8 mouse cellular contexts compared by ENCODE assay signal in genomic region chr3:84345646-84345980, GRCm38 (mm10). TPM values are rescaled to one million over a fixed set of nuclear protein-coding genes. Genes with fewer than 3 reads are reported as not detected.
DNase-seq lines count a peak whose midpoint lies in the region; ATAC-seq lines count a peak whose summit lies in the region.

No protein-coding gene starts in this region.

- peaks cover 14% of the 10 kb centered on the region for H3K4me1 ChIP-seq in heart, embryonic 12.5 days (replicated peaks)
- peaks cover 25% of the 10 kb centered on the region for H3K4me1 ChIP-seq in embryonic facial prominence, embryonic 13.5 days
- H3K4me1 ChIP-seq in intestine, embryonic 14.5 days (replicated peaks; ENCODE audit: control insufficient read depth, insufficient read depth, low read length) = peaks cover 15% of the 10 kb centered on the region; the same call in 1 of the 2 replicates

- H3K36me3 ChIP-seq in heart, embryonic 12.5 days = no peaks in the 10 kb centered on the region
- no peaks in the 10 kb centered on the region for H3K36me3 ChIP-seq in embryonic facial prominence, embryonic 13.5 days
- no peaks in the 10 kb centered on the region for H3K36me3 ChIP-seq in intestine, embryonic 14.5 days (ENCODE audit: control insufficient read depth, insufficient read depth, low read length)

- no peaks in the 10 kb centered on the region for H3K9me3 ChIP-seq in heart, embryonic 12.5 days (replicated peaks)
- no peaks in the 10 kb centered on the region for H3K9me3 ChIP-seq in embryonic facial prominence, embryonic 13.5 days
- no peaks in the 10 kb centered on the region for H3K9me3 ChIP-seq in intestine, embryonic 14.5 days (ENCODE audit: control insufficient read depth, low read length)

- H3K4me3 ChIP-seq in heart, embryonic 12.5 days = peak overlapping the region; percentile 46
- peak overlapping the region; percentile 38 for H3K4me3 ChIP-seq in embryonic facial prominence, embryonic 13.5 days
- H3K4me3 ChIP-seq in intestine, embryonic 14.5 days (ENCODE audit: low read depth, low read length) = peak overlapping the region; percentile 27

- no peak for ATAC-seq in heart, embryonic 12.5 days (ENCODE audit: insufficient number of reproducible peaks, low FRiP score)
- ATAC-seq in embryonic facial prominence, embryonic 13.5 days (ENCODE audit: insufficient number of reproducible peaks, insufficient read depth, low FRiP score, low TSS enrichment, low read depth) = no peak
- ATAC-seq in intestine, embryonic 14.5 days (replicated peaks; ENCODE audit: low FRiP score, low TSS enrichment, low read depth) = peak; percentile 28; the same call in 1 of the 2 replicates

- no peak for DNase-seq in heart, adult 8-10 months (ENCODE audit: low spot score)
- peak; percentile 61 for DNase-seq in intestine, embryonic 14.5 days (ENCODE audit: low spot score)
- DNase-seq in lung, postnatal 4 days = peak; percentile 32 to 45
- DNase-seq in cerebellum, postnatal 4 days (ENCODE audit: low spot score in 2 of 2) = no peak
- DNase-seq in right cerebral cortex, postnatal 36 days (ENCODE audit: low spot score in 2 of 2) = no peak
- no peak for DNase-seq in ovary, adult 18-20 months (ENCODE audit: low spot score)

- peak overlapping the region; percentile 90 for H3K4me2 ChIP-seq in heart, embryonic 12.5 days
- peak overlapping the region; percentile 75 for H3K4me2 ChIP-seq in embryonic facial prominence, embryonic 13.5 days
- H3K4me2 ChIP-seq in intestine, embryonic 14.5 days (ENCODE audit: low read length) = peak overlapping the region; percentile 66

- H3K27me3 ChIP-seq in heart, embryonic 12.5 days (replicated peaks) = peaks cover 66% of the 10 kb centered on the region
- peaks cover 29% of the 10 kb centered on the region for H3K27me3 ChIP-seq in embryonic facial prominence, embryonic 13.5 days
- 0 out of 2 replicates have a peak, but pooled peaks cover 2% of the 10 kb centered on the region for H3K27me3 ChIP-seq in intestine, embryonic 14.5 days (replicated peaks; ENCODE audit: control insufficient read depth, insufficient read depth, low read length)

- 43% methylated on average over 6 of the region's 6 CpGs for WGBS in heart, embryonic 12.5 days
- 57% methylated on average over 6 of the region's 6 CpGs for WGBS in embryonic facial prominence, embryonic 13.5 days
- WGBS in intestine, embryonic 14.5 days = 54% methylated on average over 6 of the region's 6 CpGs

- no peak overlapping the region for H3K27ac ChIP-seq in heart, embryonic 12.5 days (ENCODE audit: poor library complexity, severe bottlenecking)
- no peak overlapping the region for H3K27ac ChIP-seq in embryonic facial prominence, embryonic 13.5 days
- H3K27ac ChIP-seq in intestine, embryonic 14.5 days (ENCODE audit: low read depth) = 0 out of 2 replicates have a peak overlapping the region, but pooled peaks have one; percentile 40

- H3K9ac ChIP-seq in heart, embryonic 12.5 days = no peak overlapping the region
- H3K9ac ChIP-seq in embryonic facial prominence, embryonic 13.5 days = no peak overlapping the region
- no peak overlapping the region for H3K9ac ChIP-seq in intestine, embryonic 14.5 days (ENCODE audit: low read length)

RNA-seq across cellular contexts. Expression of gene Trim2, which starts 38.9 kb away (rescaled TPM):
- polyA plus RNA-seq in heart, embryonic 12.5 days (2016; fragmentation: Nextera tagmentation; extraction: Ambion mirVana) = 9.0 and 10.1 TPM in 2 replicates
- 1 to 10 TPM; 4.9 to 8.2 (median 6.7) TPM for total RNA-seq in heart, adult 8-10 months (2022)
- polyA plus RNA-seq in embryonic facial prominence, embryonic 13.5 days (2015; fragmentation: Nextera tagmentation; extraction: Ambion mirVana) = 25.5 and 27.9 TPM in 2 replicates
- polyA plus RNA-seq in intestine, embryonic 14.5 days (2014; fragmentation: Nextera tagmentation; extraction: Ambion mirVana) = 58.1 and 60.4 TPM in 2 replicates

Comparison
In these comparisons a context has a peak if more than half of its experiments do, and no peak if none do; other contexts are left out.
1. DNase-seq: peak in intestine, embryonic 14.5 days (single experiment) and lung, postnatal 4 days (2 of 2); none in heart, adult 8-10 months (single experiment), cerebellum, postnatal 4 days (0 of 2), right cerebral cortex, postnatal 36 days (0 of 2) and ovary, adult 18-20 months (single experiment).
2. Peak in every context shown above with its lines, with median percentiles within 50 percentile points of each other: H3K4me2 ChIP-seq and H3K4me3 ChIP-seq.